8 mouse cellular contexts compared by ENCODE assay signal in the genomic region with DNA sequence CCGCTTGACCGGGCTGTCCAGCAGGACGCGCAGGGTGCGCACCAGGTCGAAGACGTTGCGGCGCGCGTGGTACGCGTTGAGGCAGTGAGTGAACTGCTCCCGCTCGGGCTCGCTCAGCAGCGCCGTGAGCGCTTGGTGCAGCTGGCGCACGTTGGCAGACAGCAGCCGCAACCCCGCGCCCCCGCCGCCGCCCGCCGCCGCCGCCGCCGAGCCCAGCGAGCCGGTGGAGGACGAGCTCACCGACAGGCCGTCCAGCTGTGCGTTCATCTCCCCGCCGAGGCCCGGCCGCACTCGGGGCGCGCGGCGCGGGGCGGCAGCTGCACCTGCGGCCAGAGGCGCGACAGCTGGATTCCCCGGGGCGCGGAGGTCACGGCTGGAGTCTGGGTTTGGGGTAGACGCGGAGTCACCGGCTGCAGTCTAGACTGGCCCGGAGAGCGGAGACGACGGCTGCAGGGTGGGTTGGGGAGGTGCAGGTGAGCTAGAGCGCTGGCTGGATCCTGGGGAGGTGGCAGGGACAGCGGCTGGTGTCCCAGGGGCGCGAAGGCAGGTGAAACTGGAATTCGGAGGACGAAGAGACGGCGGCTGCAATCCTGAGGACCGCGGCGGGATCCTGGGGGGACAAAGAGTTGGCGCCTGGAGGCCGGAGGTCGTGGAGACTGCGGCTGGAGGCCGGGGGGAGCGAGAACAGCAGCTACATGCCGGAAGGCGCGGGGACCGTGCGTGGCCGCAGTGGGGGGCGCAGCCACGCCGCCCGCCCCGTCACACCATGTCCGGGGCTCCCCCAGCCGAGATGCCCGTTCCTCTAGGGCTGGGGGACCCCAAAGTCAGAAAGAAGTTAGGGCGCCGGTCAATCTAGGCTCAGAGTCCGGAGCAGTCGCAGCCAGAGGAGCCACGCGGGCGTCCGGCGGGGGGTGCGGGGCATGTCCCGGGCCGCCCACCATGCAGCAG. TPM values are rescaled to one million over a fixed set of nuclear protein-coding genes. Genes with fewer than 3 reads are reported as not detected.
A peak's percentile ranks its signal among the peaks of the same experiment; 100 is the strongest.
DNase-seq lines count a peak whose midpoint lies in the region; ATAC-seq and TF ChIP-seq lines count a peak whose summit lies in the region.

No protein-coding gene starts in this region.

- peak; percentile 51 for ATAC-seq in heart, embryonic 14.5 days (ENCODE audit: insufficient number of reproducible peaks, insufficient read depth, low FRiP score, low read depth)
- peak; percentile 47 for ATAC-seq in kidney, postnatal 0 days (replicated peaks; ENCODE audit: low FRiP score, low read depth)

- H3K27ac ChIP-seq in embryonic facial prominence, embryonic 10.5 days (replicated peaks) = peak overlapping the region; percentile 86
- no peak overlapping the region for H3K27ac ChIP-seq in heart, embryonic 14.5 days (replicated peaks in 1 of 2; ENCODE audit: control insufficient read depth in 1 of 2, insufficient read depth in 1 of 2, low read depth in 2 of 2, low read length in 2 of 2)
- peak overlapping the region; percentile 40; the same call in 1 of the 2 replicates for H3K27ac ChIP-seq in kidney, postnatal 0 days

- H3K4me2 ChIP-seq in heart, embryonic 14.5 days (ENCODE audit: low read length) = peak overlapping the region; percentile 95
- H3K4me2 ChIP-seq in kidney, postnatal 0 days (ENCODE audit: low read length) = peak overlapping the region; percentile 93

- peaks cover 50% of the 10 kb centered on the region for H3K27me3 ChIP-seq in embryonic facial prominence, embryonic 10.5 days (replicated peaks; ENCODE audit: low read depth, poor library complexity, severe bottlenecking)
- peaks cover 24% of the 10 kb centered on the region for H3K27me3 ChIP-seq in heart, embryonic 14.5 days (ENCODE audit: control insufficient read depth, insufficient read depth, low read length)
- no peaks in the 10 kb centered on the region for H3K27me3 ChIP-seq in kidney, postnatal 0 days (ENCODE audit: insufficient read depth, low read length)

- peaks cover 54% of the 10 kb centered on the region for H3K4me1 ChIP-seq in embryonic facial prominence, embryonic 10.5 days
- H3K4me1 ChIP-seq in heart, embryonic 14.5 days (ENCODE audit: control insufficient read depth in 2 of 2, insufficient read depth in 2 of 2, low read length in 2 of 2) = peaks cover 5 to 19% of the 10 kb centered on the region in 2 experiments; a peak in 3 of 4 replicates
- peaks cover 10% of the 10 kb centered on the region for H3K4me1 ChIP-seq in kidney, postnatal 0 days (replicated peaks; ENCODE audit: insufficient read depth, low read length)

- 0 out of 2 replicates have a peak, but pooled peaks have one; percentile 1 for TF ChIP-seq CTCF in kidney, postnatal 0 days (IDR thresholded peaks at IDR 0.05; ENCODE audit: low read depth)

- H3K36me3 ChIP-seq in embryonic facial prominence, embryonic 10.5 days (replicated peaks) = no peaks in the 10 kb centered on the region
- H3K36me3 ChIP-seq in heart, embryonic 14.5 days (ENCODE audit: control insufficient read depth, insufficient read depth, low read length) = no peaks in the 10 kb centered on the region
- no peaks in the 10 kb centered on the region for H3K36me3 ChIP-seq in kidney, postnatal 0 days (ENCODE audit: insufficient read depth, low read length)

- peak overlapping the region; percentile 79 for H3K9ac ChIP-seq in heart, embryonic 14.5 days (ENCODE audit: low read length)
- peak overlapping the region; percentile 77 for H3K9ac ChIP-seq in kidney, postnatal 0 days (ENCODE audit: low read depth, low read length)

- H3K9me3 ChIP-seq in embryonic facial prominence, embryonic 10.5 days = no peaks in the 10 kb centered on the region
- H3K9me3 ChIP-seq in heart, embryonic 14.5 days (ENCODE audit: control insufficient read depth, low read length) = no peaks in the 10 kb centered on the region
- no peaks in the 10 kb centered on the region for H3K9me3 ChIP-seq in kidney, postnatal 0 days (replicated peaks; ENCODE audit: low read length)

- DNase-seq in right cerebral cortex, adult 18-20 months = peak; percentile 38
- no peak for DNase-seq in right cerebral cortex, postnatal 25 days
- peak; percentile 73 for DNase-seq in embryonic facial prominence, embryonic 10.5 days (ENCODE audit: low spot score)
- peak; percentile 50 for DNase-seq in kidney, postnatal 0 days (ENCODE audit: low spot score)
- DNase-seq in lung, postnatal 14 days = peak; percentile 67
- DNase-seq in retina, postnatal 1 day = peak; percentile 74
- peak; percentile 56 to 65 for DNase-seq in urinary bladder, postnatal 4 days (ENCODE audit: low spot score in 2 of 2)

- peak overlapping the region; percentile 80 for H3K4me3 ChIP-seq in embryonic facial prominence, embryonic 10.5 days
- peak overlapping the region; percentile 56 to 72 for H3K4me3 ChIP-seq in heart, embryonic 14.5 days (ENCODE audit: control insufficient read depth in 1 of 2, insufficient read depth in 1 of 2, low read depth in 1 of 2, low read length in 2 of 2)
- peak overlapping the region; percentile 79 for H3K4me3 ChIP-seq in kidney, postnatal 0 days (replicated peaks; ENCODE audit: low read depth, low read length)

- under 1% methylated on average over 107 of the region's 107 CpGs for WGBS in embryonic facial prominence, embryonic 10.5 days
- under 1% methylated on average over 84 of the region's 107 CpGs for WGBS in heart, embryonic 14.5 days
- WGBS in kidney, postnatal 0 days = under 1% methylated on average over 107 of the region's 107 CpGs

RNA-seq across cellular contexts. Expression of a gene that starts 0.6 kb away (rescaled TPM):
- polyA plus RNA-seq in embryonic facial prominence, embryonic 10.5 days (2016; fragmentation: Nextera tagmentation; extraction: Ambion mirVana) = 4.2 and 7.5 TPM in 2 replicates
- 2.1 and 3.1 TPM in 2 replicates for polyA plus RNA-seq in heart, embryonic 14.5 days (2014; fragmentation: Nextera tagmentation; extraction: Ambion mirVana)
- 3.4 TPM in 2 replicates for polyA plus RNA-seq in kidney, postnatal 0 days (2015; fragmentation: Nextera tagmentation; extraction: Ambion mirVana)

RNA-seq across cellular contexts. Expression of a gene that starts 49.3 kb away (rescaled TPM):
- 244 and 267 TPM in 2 replicates for polyA plus RNA-seq in embryonic facial prominence, embryonic 10.5 days (2016; fragmentation: Nextera tagmentation; extraction: Ambion mirVana)
- 213 and 216 TPM in 2 replicates for polyA plus RNA-seq in heart, embryonic 14.5 days (2014; fragmentation: Nextera tagmentation; extraction: Ambion mirVana)
- polyA plus RNA-seq in kidney, postnatal 0 days (2015; fragmentation: Nextera tagmentation; extraction: Ambion mirVana) = 405 and 416 TPM in 2 replicates

Comparison
In these comparisons a context has a peak if more than half of its experiments do, and no peak if none do; other contexts are left out.
1. H3K27ac ChIP-seq: peak in embryonic facial prominence, embryonic 10.5 days (single experiment) and kidney, postnatal 0 days (single experiment); none in heart, embryonic 14.5 days (0 of 2).
2. Peak in every context shown above with its lines, with median percentiles within 50 percentile points of each other: H3K4me3 ChIP-seq.